Mouse (Mus musculus) erythroblast, embryonic 14.5 days (primary cell): ENCODE data around the gene Atf6.

ENCODE experiments used
- GATA1 ChIP-seq: IDR thresholded peaks from 2 replicates; pipeline ENCODE4 v1.6.1; 2012; ENCODE audit warnings: low read length, inconsistent platforms, mixed read lengths
- TAL1 ChIP-seq: IDR thresholded peaks from 3 replicates; pipeline ENCODE4 v1.6.1; 2012; ENCODE audit warnings: low read length, inconsistent platforms, mixed read lengths

GRCm38 (mm10) chr1:170891646-170892045 is 24.1 kb upstream of the Atf6 start:
- TF ChIP-seq TAL1: no peak
- no peak for TF ChIP-seq GATA1
